Mouse (Mus musculus): ENCODE results near the gene Dut. TPM values are rescaled to one million over a fixed set of nuclear protein-coding genes. Genes with fewer than 3 reads are reported as not detected.

Dut gene
- polyA plus RNA-seq, 1 experiment from 2014 or later, result 191 TPM

DNA sequence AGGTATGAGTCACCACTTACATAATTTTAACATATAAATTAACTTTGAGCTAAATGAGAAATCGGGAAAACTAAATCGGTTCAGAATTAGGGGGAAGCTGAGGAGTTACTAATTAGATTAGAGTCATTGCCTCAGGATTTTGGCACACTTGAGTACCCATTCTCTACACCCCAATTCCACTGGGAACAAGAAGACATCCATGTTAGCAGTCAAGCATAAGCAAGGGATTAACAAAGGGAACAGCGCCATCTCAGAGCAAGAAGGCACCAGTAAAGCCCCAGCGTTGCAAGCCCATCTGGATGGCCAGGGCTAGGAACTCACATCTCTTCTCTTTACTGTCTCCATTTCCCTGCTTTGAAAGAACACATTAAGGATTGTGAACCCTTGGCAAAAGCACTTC lies 38.8 kb downstream of the Dut start:
- H3K4me1 ChIP-seq (replicated peaks), result peaks cover 15% of the 10 kb centered on the region
- no peak overlapping the region for H3K4me3 ChIP-seq (replicated peaks)
- H3K27ac ChIP-seq, result no peak overlapping the region
- H3K9ac ChIP-seq (replicated peaks), result no peak overlapping the region
- H3K9me3 ChIP-seq, result no peaks in the 10 kb centered on the region
- no peak for ATAC-seq (ENCODE audit: insufficient number of reproducible peaks, insufficient read depth, low FRiP score, low TSS enrichment, low read depth)
- no peak overlapping the region for H3K4me2 ChIP-seq
- H3K36me3 ChIP-seq, result no peaks in the 10 kb centered on the region
- 83% methylated on average over 4 of the region's 4 CpGs for WGBS
- H3K27me3 ChIP-seq, result no peaks in the 10 kb centered on the region; the same call in 1 of the 2 replicates

DNA sequence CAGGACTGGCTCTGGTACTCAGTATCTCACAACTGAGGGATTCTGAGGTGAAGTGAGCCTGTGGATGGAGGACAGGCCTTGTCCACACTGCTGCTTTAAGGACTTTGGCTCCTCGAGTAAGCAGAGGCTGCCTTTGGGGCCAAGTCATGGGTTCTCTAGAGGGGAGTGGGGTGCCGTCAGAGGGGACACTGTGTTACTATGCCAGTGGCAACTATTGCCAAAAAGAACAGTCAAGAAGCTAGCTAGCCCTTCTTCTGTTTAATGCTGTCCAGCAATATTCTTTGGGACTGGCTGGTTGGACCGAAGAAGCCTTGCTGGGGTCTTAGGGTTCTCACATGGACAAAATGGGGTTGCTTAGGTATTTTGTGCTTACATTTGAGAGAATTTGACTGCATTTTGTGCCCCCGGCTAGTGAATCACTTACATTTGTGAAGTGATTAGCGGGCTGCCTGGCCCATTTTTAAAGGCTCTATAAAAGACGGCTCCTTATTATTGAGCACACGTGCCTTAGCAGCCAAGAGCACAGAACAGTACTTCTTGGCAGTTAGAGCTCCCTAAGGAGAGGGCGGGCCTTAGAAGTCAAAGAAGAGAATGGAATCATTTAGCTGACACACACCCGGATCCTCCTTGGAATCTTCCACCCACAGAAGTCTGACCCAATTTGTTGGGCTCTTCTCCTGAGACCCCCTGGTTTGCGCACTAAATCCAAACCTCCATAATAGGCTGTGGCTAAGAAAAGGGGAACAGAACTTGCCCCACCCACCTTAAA lies 43.4 kb downstream of the Dut start:
- 57% methylated on average over 10 of the region's 10 CpGs for WGBS
- ATAC-seq (ENCODE audit: insufficient number of reproducible peaks, insufficient read depth, low FRiP score, low TSS enrichment, low read depth), result no peak
- Histone ChIP-seq H3K36me3 (no peaks in the 10 kb centered on the region), H3K4me3 (replicated peaks) (no peak overlapping the region), H3K9me3 (no peaks in the 10 kb centered on the region), H3K4me1 (replicated peaks) (peaks cover 11% of the 10 kb centered on the region), H3K27ac (no peak overlapping the region), H3K27me3 (no peaks in the 10 kb centered on the region; the same call in 1 of the 2 replicates), H3K4me2 (no peak overlapping the region), H3K9ac (replicated peaks) (no peak overlapping the region)

- H3K27me3 ChIP-seq, result no peaks in the 10 kb centered on the region; the same call in 1 of the 2 replicates
- 90% methylated on average over 1 of the region's 1 CpGs for WGBS
- H3K4me1 ChIP-seq (replicated peaks), result peaks cover 11% of the 10 kb centered on the region
- no peak for ATAC-seq (ENCODE audit: insufficient number of reproducible peaks, insufficient read depth, low FRiP score, low TSS enrichment, low read depth)
- H3K9me3 ChIP-seq, result no peaks in the 10 kb centered on the region
- H3K27ac ChIP-seq, result no peak overlapping the region
- no peak overlapping the region for H3K4me3 ChIP-seq (replicated peaks)
- no peak overlapping the region for H3K4me2 ChIP-seq
- no peaks in the 10 kb centered on the region for H3K36me3 ChIP-seq
- no peak overlapping the region for H3K9ac ChIP-seq (replicated peaks)
Measured at GRCm38 (mm10) chr2:125291101-125291500, 44.1 kb downstream of the Dut start.

DNA sequence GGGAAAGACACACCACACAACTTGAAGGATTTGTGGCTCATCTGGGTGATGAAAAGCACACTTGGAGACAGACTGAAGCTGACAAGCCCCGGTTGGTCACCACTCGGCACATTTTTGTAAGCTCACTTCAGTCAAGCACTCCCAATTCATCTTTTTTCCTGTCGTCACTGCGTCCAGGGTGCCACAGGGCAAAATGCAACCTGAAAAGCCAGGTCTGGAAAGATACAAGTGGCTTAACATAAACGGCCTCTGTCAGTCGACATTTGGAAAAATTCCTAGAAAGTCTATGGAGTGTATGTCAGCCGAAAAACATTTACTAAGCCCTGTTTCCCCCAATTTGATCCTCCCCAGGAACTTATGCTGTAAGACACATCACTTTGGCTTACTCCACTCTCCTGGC lies 45.6 kb downstream of the Dut start:
- Histone ChIP-seq H3K36me3 (no peaks in the 10 kb centered on the region), H3K27me3 (no peaks in the 10 kb centered on the region), H3K4me3 (replicated peaks) (no peak overlapping the region), H3K27ac (no peak overlapping the region), H3K9ac (replicated peaks) (no peak overlapping the region), H3K9me3 (no peaks in the 10 kb centered on the region), H3K4me1 (replicated peaks) (peaks cover 11% of the 10 kb centered on the region), H3K4me2 (no peak overlapping the region)
- no peak for ATAC-seq (ENCODE audit: insufficient number of reproducible peaks, insufficient read depth, low FRiP score, low TSS enrichment, low read depth)
- 74% methylated on average over 7 of the region's 7 CpGs for WGBS

GRCm38 (mm10) chr2:125293969-125294491 lies 47.0 kb downstream of the Dut start:
- Histone ChIP-seq H3K36me3 (no peaks in the 10 kb centered on the region), H3K4me3 (replicated peaks) (no peak overlapping the region), H3K9me3 (no peaks in the 10 kb centered on the region), H3K4me1 (replicated peaks) (peaks cover 11% of the 10 kb centered on the region), H3K27ac (no peak overlapping the region), H3K4me2 (no peak overlapping the region), H3K9ac (replicated peaks) (no peak overlapping the region), H3K27me3 (no peaks in the 10 kb centered on the region)
- 88% methylated on average over 5 of the region's 5 CpGs for WGBS
- no peak for ATAC-seq (ENCODE audit: insufficient number of reproducible peaks, insufficient read depth, low FRiP score, low TSS enrichment, low read depth)

DNA sequence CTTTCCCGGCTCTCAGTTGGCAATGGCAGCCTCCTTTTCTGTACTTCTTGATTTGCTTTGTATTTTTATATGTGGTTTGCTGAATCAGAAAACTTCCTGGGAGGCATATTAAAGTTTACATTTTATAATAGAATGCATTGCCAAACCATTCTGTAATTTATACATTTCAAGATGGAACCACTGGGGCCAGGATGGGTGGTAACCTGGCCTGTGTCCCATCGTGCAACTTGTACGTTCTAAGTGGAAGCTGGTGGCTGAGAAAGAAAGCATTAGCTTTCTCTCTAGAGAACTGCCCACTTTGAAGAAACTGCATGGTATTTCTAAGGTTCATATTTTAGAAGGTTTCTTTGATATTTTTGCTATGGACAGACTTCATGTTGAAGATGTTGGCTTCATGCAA lies 48.5 kb downstream of the Dut start:
- ATAC-seq (ENCODE audit: insufficient number of reproducible peaks, insufficient read depth, low FRiP score, low TSS enrichment, low read depth), result no peak
- Histone ChIP-seq H3K27me3 (no peaks in the 10 kb centered on the region), H3K4me2 (no peak overlapping the region), H3K9ac (replicated peaks) (no peak overlapping the region), H3K36me3 (peaks cover 1% of the 10 kb centered on the region; the same call in 1 of the 2 replicates), H3K4me3 (replicated peaks) (no peak overlapping the region), H3K27ac (no peak overlapping the region), H3K4me1 (replicated peaks) (peaks cover 6% of the 10 kb centered on the region), H3K9me3 (no peaks in the 10 kb centered on the region)
- 91% methylated on average over 3 of the region's 3 CpGs for WGBS

DNA sequence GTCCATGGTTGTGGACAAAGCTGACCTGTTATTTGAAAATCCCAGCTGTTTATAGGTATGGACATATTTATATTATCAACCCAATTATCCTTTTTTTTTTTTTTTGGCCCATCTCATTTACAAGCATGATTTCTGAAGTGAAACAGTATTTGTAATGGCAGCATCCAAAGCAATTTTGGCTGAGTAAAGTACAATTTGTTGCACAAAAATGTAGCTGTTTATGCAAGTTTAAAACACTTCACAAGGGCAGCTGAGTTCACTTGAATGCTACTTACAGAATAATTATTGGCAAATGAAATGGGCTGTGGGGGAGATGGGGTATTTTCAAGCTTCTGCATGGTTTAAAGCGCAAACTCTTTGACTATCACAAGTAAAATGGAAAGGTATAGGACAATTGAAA lies 51.9 kb downstream of the Dut start:
- no peak for ATAC-seq (ENCODE audit: insufficient number of reproducible peaks, insufficient read depth, low FRiP score, low TSS enrichment, low read depth)
- Histone ChIP-seq H3K9ac (replicated peaks) (no peak overlapping the region), H3K36me3 (peaks cover 31% of the 10 kb centered on the region), H3K4me3 (replicated peaks) (no peak overlapping the region), H3K4me2 (no peak overlapping the region), H3K9me3 (no peaks in the 10 kb centered on the region), H3K27ac (no peak overlapping the region), H3K27me3 (no peaks in the 10 kb centered on the region), H3K4me1 (replicated peaks) (peaks cover 10% of the 10 kb centered on the region; the same call in 1 of the 2 replicates)
- 89% methylated on average over 1 of the region's 1 CpGs for WGBS

GRCm38 (mm10) chr2:125301877-125302624 lies 55.1 kb downstream of the Dut start:
- H3K4me3 ChIP-seq (replicated peaks), result no peak overlapping the region
- no peak overlapping the region for H3K9ac ChIP-seq (replicated peaks)
- WGBS, result 58% methylated on average over 9 of the region's 9 CpGs
- H3K4me2 ChIP-seq, result no peak overlapping the region
- no peaks in the 10 kb centered on the region for H3K27me3 ChIP-seq
- H3K27ac ChIP-seq, result no peak overlapping the region
- H3K9me3 ChIP-seq, result no peaks in the 10 kb centered on the region
- H3K4me1 ChIP-seq (replicated peaks), result peaks cover 10% of the 10 kb centered on the region; the same call in 1 of the 2 replicates
- peaks cover 49% of the 10 kb centered on the region for H3K36me3 ChIP-seq
- no peak for ATAC-seq (ENCODE audit: insufficient number of reproducible peaks, insufficient read depth, low FRiP score, low TSS enrichment, low read depth)

DNA sequence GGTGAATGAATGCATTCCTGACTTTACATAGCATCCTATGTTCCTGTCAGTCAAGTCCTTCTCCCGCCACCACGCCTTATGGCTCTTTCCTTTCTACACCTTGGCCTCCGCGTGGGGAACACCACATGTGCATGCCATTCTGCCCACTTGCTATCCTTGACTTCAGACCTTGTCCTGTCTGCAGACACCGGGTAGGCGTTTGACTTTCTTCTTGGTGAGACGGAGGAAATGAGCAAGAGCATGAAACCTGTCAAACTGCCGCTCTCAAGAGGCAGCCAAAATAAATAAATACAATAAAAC lies 55.6 kb downstream of the Dut start:
- H3K4me2 ChIP-seq, result no peak overlapping the region
- peaks cover 10% of the 10 kb centered on the region; the same call in 1 of the 2 replicates for H3K4me1 ChIP-seq (replicated peaks)
- no peak overlapping the region for H3K27ac ChIP-seq
- no peak overlapping the region for H3K4me3 ChIP-seq (replicated peaks)
- no peaks in the 10 kb centered on the region for H3K27me3 ChIP-seq
- H3K36me3 ChIP-seq, result peaks cover 51% of the 10 kb centered on the region
- no peak overlapping the region for H3K9ac ChIP-seq (replicated peaks)
- H3K9me3 ChIP-seq, result no peaks in the 10 kb centered on the region
- ATAC-seq (ENCODE audit: insufficient number of reproducible peaks, insufficient read depth, low FRiP score, low TSS enrichment, low read depth), result no peak
- WGBS, result 69% methylated on average over 8 of the region's 8 CpGs

DNA sequence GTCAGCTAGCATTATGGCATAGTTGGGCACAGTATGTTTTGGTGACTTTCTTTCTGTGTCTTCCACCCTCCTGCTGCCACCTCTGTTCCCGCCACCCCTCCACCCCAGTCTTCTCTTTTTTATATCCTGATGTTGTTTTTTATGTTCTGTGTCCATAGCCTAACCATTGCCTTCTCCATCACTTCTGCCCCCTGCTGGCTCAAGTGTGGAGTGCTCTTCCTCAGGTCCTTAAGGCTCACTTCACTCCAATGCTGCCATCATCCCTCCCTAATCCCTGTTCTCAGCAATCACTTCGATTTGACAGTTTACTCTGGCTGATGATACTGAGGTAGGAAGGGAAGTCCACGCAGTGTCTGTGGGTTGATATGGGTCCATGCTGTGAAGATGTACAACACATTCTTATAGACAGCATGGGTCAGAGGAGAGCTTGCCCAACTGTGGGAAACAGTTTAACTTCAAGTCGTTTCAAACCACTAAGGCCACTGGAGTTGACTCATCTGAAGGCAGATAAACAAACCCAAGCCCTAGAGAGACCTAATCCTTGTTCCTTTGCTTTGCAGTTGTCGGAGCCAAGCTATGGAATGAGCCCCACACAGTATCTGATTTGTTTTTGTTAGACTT lies 56.9 kb downstream of the Dut start:
- Histone ChIP-seq H3K27me3 (no peaks in the 10 kb centered on the region), H3K4me3 (replicated peaks) (no peak overlapping the region), H3K36me3 (peaks cover 61% of the 10 kb centered on the region), H3K9me3 (no peaks in the 10 kb centered on the region), H3K4me2 (no peak overlapping the region), H3K27ac (no peak overlapping the region), H3K9ac (replicated peaks) (no peak overlapping the region), H3K4me1 (replicated peaks) (peaks cover 10% of the 10 kb centered on the region; the same call in 1 of the 2 replicates)
- ATAC-seq (ENCODE audit: insufficient number of reproducible peaks, insufficient read depth, low FRiP score, low TSS enrichment, low read depth), result no peak
- 83% methylated on average over 5 of the region's 5 CpGs for WGBS

- WGBS, result 88% methylated on average over 3 of the region's 3 CpGs
- Histone ChIP-seq H3K4me1 (replicated peaks) (peaks cover 10% of the 10 kb centered on the region; the same call in 1 of the 2 replicates), H3K27me3 (no peaks in the 10 kb centered on the region), H3K4me3 (replicated peaks) (no peak overlapping the region), H3K36me3 (peaks cover 69% of the 10 kb centered on the region), H3K27ac (no peak overlapping the region), H3K4me2 (no peak overlapping the region), H3K9ac (replicated peaks) (no peak overlapping the region), H3K9me3 (no peaks in the 10 kb centered on the region)
- ATAC-seq (ENCODE audit: insufficient number of reproducible peaks, insufficient read depth, low FRiP score, low TSS enrichment, low read depth), result no peak
Measured at GRCm38 (mm10) chr2:125304746-125305145, 57.8 kb downstream of the Dut start.
